Mouse (Mus musculus): ENCODE results near the gene Chmp2a. TPM values are rescaled to one million over a fixed set of nuclear protein-coding genes. Genes with fewer than 3 reads are reported as not detected.

Chmp2a gene
- polyA plus RNA-seq, 1 experiment from 2014 or later = 226 TPM

GRCm38 (mm10) chr7:13003380-13003779 lies 31.2 kb downstream of the Chmp2a start:
- no peak for DNase-seq (ENCODE audit: low spot score)

DNA sequence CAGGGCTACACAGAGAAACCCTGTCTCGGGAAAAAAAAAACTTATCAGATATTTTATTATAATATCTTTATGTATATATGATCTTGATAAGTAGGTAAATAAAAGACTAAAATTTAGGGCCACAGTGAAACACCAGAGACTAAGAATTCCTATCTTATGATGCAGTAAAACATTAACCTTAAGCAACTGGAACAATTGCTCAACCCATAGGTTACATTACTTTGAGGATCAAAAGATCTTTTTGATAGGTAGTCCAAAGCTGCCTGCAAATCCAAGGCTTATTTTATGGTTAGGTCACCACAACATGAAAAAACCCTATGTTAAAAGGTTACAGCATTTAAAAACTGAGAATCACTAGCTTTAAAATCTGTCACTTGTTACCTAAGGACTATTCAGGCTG lies 33.0 kb downstream of the Chmp2a start:
- DNase-seq (ENCODE audit: low spot score) = no peak

DNA sequence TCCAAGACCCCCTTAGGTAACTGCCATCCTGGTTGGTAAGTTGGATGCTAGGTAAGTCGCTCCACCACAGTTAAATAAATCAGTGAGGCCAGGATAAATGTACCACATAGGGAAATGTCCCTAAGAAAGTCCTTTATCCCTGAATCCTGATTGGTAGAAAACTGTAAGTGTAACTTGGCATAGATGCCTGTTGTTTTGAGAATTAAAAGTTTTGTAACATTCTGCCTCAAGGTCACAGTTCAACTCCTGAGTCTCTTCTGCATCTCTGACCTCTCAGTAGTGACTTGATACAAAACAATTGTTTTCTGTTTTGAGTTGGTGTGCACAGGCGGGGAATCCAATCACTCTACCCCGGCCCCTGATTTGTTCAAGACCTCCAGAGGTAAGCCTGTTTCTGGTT lies 35.8 kb downstream of the Chmp2a start, which contains the start of gene Trim28:
Gene Trim28, plus strand, starts transcription at position 264 of the 400 bp plus-strand sequence.
- no peak for DNase-seq (ENCODE audit: low spot score)

GRCm38 (mm10) chr7:12998053-12998452 lies 36.6 kb downstream of the Chmp2a start, which contains the start of gene Slc27a5:
Gene Slc27a5, minus strand, starts transcription at chr7:12998192.
- no peak for DNase-seq (ENCODE audit: low spot score)

DNA sequence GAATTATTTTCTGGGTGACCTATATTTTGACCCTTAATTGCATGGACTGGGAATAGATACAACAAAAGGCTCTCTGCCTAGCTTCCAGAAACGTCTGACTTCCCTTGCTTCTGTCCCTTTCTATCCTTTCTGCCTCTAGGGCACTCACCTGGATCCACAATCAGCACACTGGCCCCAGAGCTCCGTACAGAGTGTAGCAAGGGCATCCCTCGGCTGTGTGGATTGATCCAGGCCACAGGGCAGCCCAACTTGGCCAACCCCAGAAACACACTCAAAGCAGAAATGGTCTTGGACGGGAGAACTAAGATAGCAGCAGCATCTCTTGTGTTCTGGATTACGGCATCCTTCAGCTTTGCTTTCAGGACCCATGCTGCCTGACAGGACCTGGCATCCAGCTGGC lies 37.4 kb downstream of the Chmp2a start:
- DNase-seq (ENCODE audit: low spot score) = no peak

GRCm38 (mm10) chr7:12995862-12996261 lies 38.7 kb downstream of the Chmp2a start:
- no peak for DNase-seq (ENCODE audit: low spot score)

- no peak for DNase-seq (ENCODE audit: low spot score)
Measured at GRCm38 (mm10) chr7:12993148-12993547, 41.5 kb downstream of the Chmp2a start.

- peak; percentile 63 for DNase-seq (ENCODE audit: low spot score)
Measured at GRCm38 (mm10) chr7:12992222-12992621, 42.4 kb downstream of the Chmp2a start.

DNA sequence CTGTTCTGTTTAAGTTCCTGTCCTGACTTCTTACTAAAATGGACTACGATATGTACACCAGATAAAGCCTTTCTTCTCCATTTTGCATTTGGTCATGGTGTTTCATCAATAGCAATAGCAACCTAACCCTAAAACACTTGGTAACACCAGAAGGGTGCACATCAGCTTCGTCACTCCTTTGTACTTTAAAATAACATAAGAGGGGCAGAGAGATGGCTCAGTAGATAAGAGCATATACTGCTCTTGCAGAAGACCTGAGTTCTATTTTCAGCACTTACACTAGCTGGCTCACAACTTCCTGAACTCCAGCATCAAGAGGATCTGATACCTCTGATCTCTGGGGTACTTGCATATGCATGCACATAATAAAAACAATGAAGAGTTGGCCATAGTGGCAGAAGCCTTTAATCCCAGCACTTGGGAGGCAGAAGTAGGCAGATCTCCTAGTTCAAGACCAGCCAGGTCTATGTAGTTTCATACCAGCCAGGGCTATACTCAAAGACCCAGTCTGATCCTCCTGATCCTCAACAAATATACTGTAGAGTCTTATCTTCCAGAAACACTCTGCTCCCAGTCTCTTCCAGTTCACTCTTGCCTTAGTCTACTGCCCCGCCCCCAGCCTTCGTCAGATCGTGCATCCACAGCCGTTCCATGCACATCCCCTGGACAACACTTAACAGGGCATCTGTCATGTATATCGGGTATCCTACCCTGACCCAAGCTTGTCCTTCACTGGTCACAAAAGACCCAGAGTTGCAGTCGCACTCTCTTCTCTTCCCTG lies 47.0 kb downstream of the Chmp2a start:
- DNase-seq (ENCODE audit: low spot score) = peak; percentile 39

- no peak for DNase-seq (ENCODE audit: low spot score)
Measured at GRCm38 (mm10) chr7:12986906-12987305, 47.7 kb downstream of the Chmp2a start.

DNA sequence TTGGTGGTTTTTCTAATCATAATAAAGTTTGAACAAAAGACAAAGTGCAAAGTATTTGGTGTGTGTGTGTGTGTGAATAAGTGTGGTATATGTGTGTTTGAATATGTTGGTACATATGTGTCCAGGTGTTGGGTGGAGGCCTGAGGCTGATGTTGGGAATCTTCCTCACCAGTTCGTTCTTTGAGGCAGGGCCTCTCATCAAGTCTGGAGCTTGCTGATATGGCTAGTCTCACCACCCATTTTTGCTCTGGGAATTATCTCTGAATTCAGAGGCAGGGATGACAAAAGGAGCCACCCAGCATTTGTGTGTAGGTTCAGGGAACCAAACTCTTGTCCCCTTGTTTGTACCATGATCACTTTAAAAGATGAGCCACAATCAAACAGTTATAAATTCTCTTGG lies 48.9 kb downstream of the Chmp2a start:
- DNase-seq (ENCODE audit: low spot score) = no peak

Other genes starting within 250 kb of the Chmp2a start
- gene Zscan18, start 231.2 kb downstream of the Chmp2a start, polyA plus RNA-seq (2015; fragmentation: Nextera tagmentation; extraction: Ambion mirVana) = 1.2 and 1.5 TPM in 2 replicates
- 11.0 and 17.6 TPM in 2 replicates for gene Zfp329, start 215.9 kb downstream of the Chmp2a start, polyA plus RNA-seq (2015; fragmentation: Nextera tagmentation; extraction: Ambion mirVana)
- gene Zfp110, start 200.0 kb downstream of the Chmp2a start, polyA plus RNA-seq (2015; fragmentation: Nextera tagmentation; extraction: Ambion mirVana) = 34.5 and 36.7 TPM in 2 replicates
- gene Zfp128, start 153.6 kb downstream of the Chmp2a start, polyA plus RNA-seq (2015; fragmentation: Nextera tagmentation; extraction: Ambion mirVana) = 1.9 and 2.4 TPM in 2 replicates
- gene Zscan22, start 137.0 kb downstream of the Chmp2a start, polyA plus RNA-seq (2015; fragmentation: Nextera tagmentation; extraction: Ambion mirVana) = 4.6 and 7.2 TPM in 2 replicates
- 1,115 and 1,143 TPM in 2 replicates for gene Rps5, start 112.5 kb downstream of the Chmp2a start, polyA plus RNA-seq (2015; fragmentation: Nextera tagmentation; extraction: Ambion mirVana)
- 0.22 and 0.42 TPM in 2 replicates for gene Rnf225, start 107.4 kb downstream of the Chmp2a start, polyA plus RNA-seq (2015; fragmentation: Nextera tagmentation; extraction: Ambion mirVana)
- 4.9 and 5.0 TPM in 2 replicates for gene Zfp324, start 69.0 kb downstream of the Chmp2a start, polyA plus RNA-seq (2015; fragmentation: Nextera tagmentation; extraction: Ambion mirVana)
- 5.7 and 5.8 TPM in 2 replicates for gene Zfp446, start 57.0 kb downstream of the Chmp2a start, polyA plus RNA-seq (2015; fragmentation: Nextera tagmentation; extraction: Ambion mirVana)
- 0.06 and 0.08 TPM in 2 replicates for gene Slc27a5, start 36.6 kb downstream of the Chmp2a start, polyA plus RNA-seq (2015; fragmentation: Nextera tagmentation; extraction: Ambion mirVana)
- gene Trim28, start 35.7 kb downstream of the Chmp2a start, polyA plus RNA-seq (2015; fragmentation: Nextera tagmentation; extraction: Ambion mirVana) = 236 and 274 TPM in 2 replicates
- gene Zbtb45, start 24.8 kb downstream of the Chmp2a start, polyA plus RNA-seq (2015; fragmentation: Nextera tagmentation; extraction: Ambion mirVana) = 27.8 and 30.8 TPM in 2 replicates
- 90.8 and 91.5 TPM in 2 replicates for gene Ube2m, start 3.5 kb upstream of the Chmp2a start, polyA plus RNA-seq (2015; fragmentation: Nextera tagmentation; extraction: Ambion mirVana)
- 1.1 and 1.6 TPM in 2 replicates for gene Mzf1, start 20.0 kb upstream of the Chmp2a start, polyA plus RNA-seq (2015; fragmentation: Nextera tagmentation; extraction: Ambion mirVana)
- gene Vmn1r85, start 60.4 kb upstream of the Chmp2a start, polyA plus RNA-seq (2015; fragmentation: Nextera tagmentation; extraction: Ambion mirVana) = not detected in 2 replicates
- gene Vmn1r86, start 85.1 kb upstream of the Chmp2a start, polyA plus RNA-seq (2015; fragmentation: Nextera tagmentation; extraction: Ambion mirVana) = not detected in 2 replicates
- gene Vmn1r87, start 105.3 kb upstream of the Chmp2a start, polyA plus RNA-seq (2015; fragmentation: Nextera tagmentation; extraction: Ambion mirVana) = not detected in 2 replicates
- not detected in 2 replicates for gene Vmn1r88, start 124.8 kb upstream of the Chmp2a start, polyA plus RNA-seq (2015; fragmentation: Nextera tagmentation; extraction: Ambion mirVana)
- not detected in 2 replicates for gene Vmn1r89, start 178.2 kb upstream of the Chmp2a start, polyA plus RNA-seq (2015; fragmentation: Nextera tagmentation; extraction: Ambion mirVana)
- 125 and 129 TPM in 2 replicates for gene Lig1, start 242.5 kb upstream of the Chmp2a start, polyA plus RNA-seq (2015; fragmentation: Nextera tagmentation; extraction: Ambion mirVana)
- 3.7 and 3.8 TPM in 2 replicates for gene Zswim9, start 243.9 kb upstream of the Chmp2a start, polyA plus RNA-seq (2015; fragmentation: Nextera tagmentation; extraction: Ambion mirVana)

All from thymus, postnatal 0 days (tissue).